Mouse (Mus musculus) liver, embryonic 11.5 days (tissue): ENCODE measurements at regions not wholly inside any gene's neighbourhood (a gene's known extent, or its start where the extent isn't known, plus 50 kb on each side); places are given as distances from the start of the nearest gene placed in this dataset.

Experiments
- ATAC-seq: fragments of 200-750 bp; cut with Nextera tagmentation; replicated peaks from 2 replicates; pipeline ENCODE4 v1.8.0; 2017; ENCODE audit warnings: moderate number of reproducible peaks, mild to moderate bottlenecking, moderate TSS enrichment, moderate library complexity; ENCODE audit not compliant: low FRiP score
- DNase-seq: peaks from one replicate; pipeline ENCODE4 v3.0.0-alpha.2; 2017; ENCODE audit warnings: low spot score
- H3K27ac ChIP-seq: fragments of 300-500 bp; sonication (generic); 2 replicates; pipeline ENCODE4 v1.5.1; 2014; ENCODE audit warnings: mild to moderate bottlenecking, low read depth, low read length, control low read depth
- H3K27me3 ChIP-seq: fragments of 300-500 bp; sonication (generic); replicated peaks from 2 replicates; pipeline ENCODE4 v1.6.1; 2014; ENCODE audit warnings: low read length, mixed read lengths; ENCODE audit not compliant: control insufficient read depth, insufficient read depth
- H3K36me3 ChIP-seq: fragments of 300-500 bp; sonication (generic); 2 replicates; pipeline ENCODE4 v1.6.1; 2014; ENCODE audit warnings: mild to moderate bottlenecking, low read length, moderate library complexity, mixed read lengths; ENCODE audit not compliant: control insufficient read depth, insufficient read depth
- H3K4me1 ChIP-seq: fragments of 300-500 bp; sonication (generic); replicated peaks from 2 replicates; pipeline ENCODE4 v1.6.1; 2014; ENCODE audit warnings: low read length, mixed read lengths; ENCODE audit not compliant: control insufficient read depth, insufficient read depth
- H3K4me2 ChIP-seq: fragments of 300-500 bp; sonication (generic); 2 replicates; pipeline ENCODE4 v1.6.1; 2014; ENCODE audit warnings: mild to moderate bottlenecking, control low read depth, moderate library complexity
- H3K4me3 ChIP-seq: fragments of 300-500 bp; sonication (generic); 2 replicates; pipeline ENCODE4 v1.5.1; 2014; ENCODE audit warnings: low read depth, low read length, control low read depth
- H3K9ac ChIP-seq: fragments of 300-500 bp; sonication (generic); 2 replicates; pipeline ENCODE4 v1.6.1; 2014; ENCODE audit warnings: low read depth, low read length, control low read depth
- H3K9me3 ChIP-seq: fragments of 300-500 bp; sonication (generic); 2 replicates; pipeline ENCODE4 v1.6.1; 2016; ENCODE audit warnings: low read length, inconsistent platforms, mixed read lengths; ENCODE audit not compliant: control insufficient read depth
- WGBS: fragments of 180-500 bp; shearing (Covaris S2); extraction: QIAGEN DNeasy Blood & Tissue Kit; methylation state at CpG from one replicate; pipeline ENCODE4 v1.1.7; 2014; 5-methylcytosine and 5-hydroxymethylcytosine counted together

DNA sequence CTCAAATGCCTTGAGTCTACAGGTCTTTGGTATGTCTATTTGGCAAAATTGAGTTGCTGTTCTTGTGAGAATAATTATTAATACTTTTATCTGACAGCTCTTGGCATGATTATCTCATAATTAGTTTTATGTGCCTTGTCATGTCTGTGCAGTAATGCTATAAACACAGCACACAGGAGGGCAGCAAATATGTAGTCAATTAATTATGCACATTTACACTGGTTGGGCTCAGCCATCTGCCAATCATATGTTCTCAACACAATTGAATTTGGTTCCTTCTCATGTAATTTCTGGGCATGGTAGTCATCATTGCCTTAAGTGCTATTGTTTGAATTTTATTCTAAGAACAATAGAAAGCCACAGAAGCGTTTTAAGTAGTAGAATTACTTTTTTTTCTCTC, 1650.7 kb upstream of the Tenm2 start:
- no peaks in the 10 kb centered on the region for H3K4me1 ChIP-seq
- DNase-seq (no peak), ATAC-seq (no peak)
- H3K9me3 ChIP-seq: no peaks in the 10 kb centered on the region
- no peak overlapping the region for H3K4me3 ChIP-seq
- H3K27me3 ChIP-seq: no peaks in the 10 kb centered on the region
- no peak overlapping the region for H3K27ac ChIP-seq
- H3K36me3 ChIP-seq: no peaks in the 10 kb centered on the region
- H3K9ac ChIP-seq: no peak overlapping the region
- H3K4me2 ChIP-seq: no peak overlapping the region
- WGBS: 48% methylated on average over 1 of the region's 1 CpGs

DNA sequence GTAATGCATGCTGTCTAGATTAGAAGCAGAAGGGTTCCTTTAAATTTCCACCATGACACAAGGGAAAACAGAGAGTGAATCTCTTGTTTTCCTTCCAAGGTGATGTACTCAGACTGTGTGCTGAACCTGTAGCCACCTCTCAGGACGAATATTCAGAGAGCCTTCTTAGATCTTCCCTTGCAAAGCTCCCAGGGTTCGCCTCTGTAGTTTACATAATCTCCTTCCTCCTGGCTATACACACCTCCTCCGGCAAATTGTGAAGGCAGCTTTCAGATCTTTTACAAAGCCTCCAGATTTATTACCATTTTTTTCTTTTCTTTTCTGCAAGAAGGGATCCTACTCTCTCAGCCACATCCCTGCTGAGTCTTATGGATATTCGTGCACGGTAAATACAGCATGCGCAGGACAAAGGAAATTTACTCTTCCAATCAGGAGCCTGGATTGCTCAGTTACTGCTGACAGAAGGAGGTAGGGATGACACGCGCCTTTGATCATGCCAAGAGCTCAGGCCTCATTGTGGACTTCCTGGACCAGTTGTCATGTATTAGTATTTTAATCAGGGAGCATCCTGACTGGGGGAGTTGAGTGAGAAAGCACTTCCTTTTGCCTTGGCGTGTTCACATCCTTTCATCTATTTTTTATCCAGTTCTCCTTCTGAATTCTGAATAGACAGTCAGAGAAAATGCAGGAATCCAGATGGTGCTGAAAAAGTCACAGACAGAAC, 1626.0 kb upstream of the Tenm2 start:
- no peak overlapping the region for H3K4me2 ChIP-seq
- no peaks in the 10 kb centered on the region for H3K4me1 ChIP-seq
- H3K9ac ChIP-seq: no peak overlapping the region
- no peaks in the 10 kb centered on the region for H3K9me3 ChIP-seq
- H3K27ac ChIP-seq: no peak overlapping the region
- H3K27me3 ChIP-seq: no peaks in the 10 kb centered on the region
- WGBS: 30% methylated on average over 9 of the region's 9 CpGs
- DNase-seq (no peak), ATAC-seq (no peak)
- no peak overlapping the region for H3K4me3 ChIP-seq
- no peaks in the 10 kb centered on the region for H3K36me3 ChIP-seq

DNA sequence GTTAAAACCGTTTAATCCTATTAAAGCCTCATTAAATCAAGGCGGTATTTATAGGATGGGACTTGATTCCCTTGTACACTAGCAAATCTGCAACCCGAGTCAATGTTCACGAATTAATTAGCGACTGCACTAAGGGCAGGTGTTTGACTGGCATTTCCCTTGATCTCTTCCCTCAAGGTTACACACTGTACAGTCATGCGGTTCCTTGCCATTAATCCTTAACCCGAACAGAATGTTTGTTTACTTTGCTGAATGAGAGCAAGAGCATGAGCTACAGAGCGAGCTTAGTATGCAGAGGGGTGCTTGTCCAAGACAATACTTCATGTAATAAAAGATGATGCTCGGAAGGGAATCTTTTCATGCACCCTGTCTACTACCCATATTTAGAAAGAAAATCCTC, 1620.9 kb upstream of the Tenm2 start:
- no peak for ATAC-seq
- H3K4me2 ChIP-seq: no peak overlapping the region
- WGBS: 71% methylated on average over 9 of the region's 9 CpGs
- no peaks in the 10 kb centered on the region for H3K9me3 ChIP-seq
- no peaks in the 10 kb centered on the region for H3K27me3 ChIP-seq
- no peaks in the 10 kb centered on the region for H3K36me3 ChIP-seq
- no peak for DNase-seq
- no peak overlapping the region for H3K27ac ChIP-seq
- H3K4me1 ChIP-seq: no peaks in the 10 kb centered on the region
- H3K4me3 ChIP-seq: no peak overlapping the region
- no peak overlapping the region for H3K9ac ChIP-seq

DNA sequence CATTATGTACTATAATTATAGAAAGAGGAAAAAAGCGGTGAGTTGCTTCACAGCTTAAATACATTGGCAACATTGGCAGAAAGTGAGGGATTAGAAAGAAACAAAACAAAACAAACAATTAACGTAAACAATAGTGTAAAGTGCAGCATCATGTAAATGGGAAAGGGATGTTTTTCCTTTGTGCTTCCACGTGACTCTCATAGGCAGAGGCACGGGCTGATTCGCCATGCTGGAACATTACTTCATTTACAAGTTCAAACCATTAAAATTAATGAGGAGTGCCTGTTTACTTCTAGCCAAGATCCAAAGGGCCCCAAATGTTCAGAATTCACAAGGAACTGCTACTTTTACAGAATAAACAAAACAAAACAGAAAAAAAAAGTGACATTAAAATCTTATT, 1593.4 kb upstream of the Tenm2 start:
- Histone ChIP-seq H3K36me3 (no peaks in the 10 kb centered on the region), H3K4me1 (no peaks in the 10 kb centered on the region), H3K4me2 (no peak overlapping the region), H3K9me3 (no peaks in the 10 kb centered on the region), H3K4me3 (no peak overlapping the region), H3K27me3 (no peaks in the 10 kb centered on the region), H3K27ac (no peak overlapping the region), H3K9ac (no peak overlapping the region)
- ATAC-seq (no peak), DNase-seq (no peak)
- 75% methylated on average over 5 of the region's 5 CpGs for WGBS

DNA sequence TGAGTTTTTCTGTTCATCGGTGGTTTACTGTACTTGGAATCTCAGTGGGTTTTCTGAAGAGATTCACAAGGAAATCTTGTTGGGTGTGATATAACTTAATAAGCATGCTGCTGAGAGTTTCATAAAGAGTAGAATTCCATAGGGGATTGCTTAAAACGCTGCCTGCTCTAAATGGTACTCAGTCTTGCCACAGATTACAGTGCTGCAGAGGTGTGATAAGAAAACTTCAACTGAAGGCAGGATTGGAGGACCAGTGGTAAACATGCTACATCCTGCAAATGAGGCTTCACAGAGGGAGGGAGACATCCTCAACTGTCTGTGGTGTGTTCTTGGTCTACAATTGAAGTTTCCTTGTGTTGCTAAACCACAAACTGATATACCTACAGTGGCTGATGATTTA, 1592.6 kb upstream of the Tenm2 start:
- H3K27ac ChIP-seq: no peak overlapping the region
- WGBS: 59% methylated on average over 2 of the region's 2 CpGs

DNA sequence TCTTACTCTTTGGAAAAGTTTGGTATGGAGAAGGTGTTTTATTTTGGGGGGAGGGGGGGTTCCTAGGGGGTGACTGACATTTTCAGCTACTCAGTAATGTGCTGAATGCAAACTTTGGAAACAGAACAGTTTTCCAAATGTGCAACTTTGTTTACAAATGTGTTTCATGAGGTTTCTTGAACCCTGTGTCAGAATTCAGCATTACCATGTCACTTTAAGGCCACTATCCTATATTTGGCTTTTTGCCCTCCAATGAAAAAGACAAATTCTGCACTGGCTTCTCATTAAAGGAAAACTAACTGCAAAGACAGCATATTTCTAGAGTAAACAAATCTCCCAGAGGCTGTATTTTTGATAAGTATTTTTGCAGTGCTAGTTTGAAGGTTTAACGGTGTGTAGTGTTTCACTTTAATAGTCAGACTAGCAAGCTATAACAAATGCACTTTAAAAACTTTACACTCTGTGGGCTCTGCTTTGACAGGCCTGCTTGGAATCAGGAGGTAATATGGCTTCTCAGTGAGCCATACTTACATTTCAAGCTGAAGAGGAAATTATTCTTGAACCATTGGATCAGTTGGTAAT, 1589.5 kb upstream of the Tenm2 start:
- no peak overlapping the region for H3K27ac ChIP-seq
- H3K4me3 ChIP-seq: no peak overlapping the region
- H3K4me1 ChIP-seq: no peaks in the 10 kb centered on the region
- ATAC-seq (no peak), DNase-seq (no peak)
- H3K27me3 ChIP-seq: no peaks in the 10 kb centered on the region
- WGBS: 75% methylated on average over 1 of the region's 1 CpGs
- H3K9ac ChIP-seq: no peak overlapping the region
- H3K36me3 ChIP-seq: no peaks in the 10 kb centered on the region
- no peak overlapping the region for H3K4me2 ChIP-seq
- no peaks in the 10 kb centered on the region for H3K9me3 ChIP-seq

More for the DNA sequence above, 1592.6 kb upstream of the Tenm2 start:
- ATAC-seq: no peak
- DNase-seq: no peak
- Histone ChIP-seq H3K4me3 (no peak overlapping the region), H3K27me3 (no peaks in the 10 kb centered on the region), H3K4me2 (no peak overlapping the region), H3K36me3 (no peaks in the 10 kb centered on the region), H3K9me3 (no peaks in the 10 kb centered on the region), H3K4me1 (no peaks in the 10 kb centered on the region), H3K9ac (no peak overlapping the region)

DNA sequence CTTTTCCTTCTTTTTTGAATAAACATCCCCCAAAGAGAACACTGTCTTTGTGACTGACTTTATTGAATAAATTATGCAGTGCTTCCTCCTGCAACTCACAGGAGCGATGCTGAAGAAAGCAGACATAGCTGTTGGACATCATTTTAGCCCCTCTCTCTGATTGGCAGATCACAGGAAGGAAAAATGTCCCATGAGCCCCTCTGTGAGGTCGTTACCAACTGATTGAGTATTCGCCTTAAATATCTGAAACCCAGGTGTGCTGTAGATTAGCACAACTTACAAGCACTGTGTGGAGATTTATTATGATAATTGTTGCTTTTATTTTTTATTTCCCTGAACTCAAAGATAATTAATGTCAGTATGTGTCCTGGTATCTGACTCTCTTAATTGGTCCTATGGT, 1582.4 kb upstream of the Tenm2 start:
- Histone ChIP-seq H3K9me3 (no peaks in the 10 kb centered on the region), H3K36me3 (no peaks in the 10 kb centered on the region)

DNA sequence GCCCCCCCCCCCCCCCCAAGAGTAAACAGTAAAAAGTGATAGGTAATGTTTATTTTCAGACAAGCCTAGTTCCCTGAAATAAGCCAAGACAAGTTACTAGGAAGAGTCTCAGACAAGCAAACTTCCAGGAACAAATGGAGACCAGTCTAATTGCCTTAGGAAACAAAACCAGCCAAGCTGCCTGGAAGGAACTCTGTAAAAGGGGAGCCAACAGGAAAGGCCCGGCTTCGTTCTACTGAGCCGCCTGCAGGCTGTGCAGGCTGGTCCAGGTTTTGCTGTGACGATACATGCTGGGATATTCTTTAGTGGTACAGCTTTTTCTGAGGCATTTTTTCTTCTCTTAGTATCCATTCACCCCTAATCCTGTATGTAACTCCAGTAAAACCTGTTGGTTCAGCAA, 1547.8 kb upstream of the Tenm2 start:
- no peaks in the 10 kb centered on the region for H3K4me1 ChIP-seq
- no peaks in the 10 kb centered on the region for H3K36me3 ChIP-seq
- H3K4me2 ChIP-seq: no peak overlapping the region
- no peaks in the 10 kb centered on the region for H3K27me3 ChIP-seq
- DNase-seq (no peak), ATAC-seq (no peak)
- no peak overlapping the region for H3K4me3 ChIP-seq
- 69% methylated on average over 4 of the region's 4 CpGs for WGBS
- H3K9me3 ChIP-seq: no peaks in the 10 kb centered on the region
- no peak overlapping the region for H3K9ac ChIP-seq
- no peak overlapping the region for H3K27ac ChIP-seq

More for the DNA sequence above, 1582.4 kb upstream of the Tenm2 start:
- no peak overlapping the region for H3K4me2 ChIP-seq
- no peaks in the 10 kb centered on the region for H3K27me3 ChIP-seq
- no peak overlapping the region for H3K27ac ChIP-seq
- 70% methylated on average over 3 of the region's 3 CpGs for whole genome bisulfite sequencing
- DNase-seq (no peak), ATAC-seq (no peak)
- H3K4me1 ChIP-seq: no peaks in the 10 kb centered on the region
- H3K9ac ChIP-seq: no peak overlapping the region
- H3K4me3 ChIP-seq: no peak overlapping the region

DNA sequence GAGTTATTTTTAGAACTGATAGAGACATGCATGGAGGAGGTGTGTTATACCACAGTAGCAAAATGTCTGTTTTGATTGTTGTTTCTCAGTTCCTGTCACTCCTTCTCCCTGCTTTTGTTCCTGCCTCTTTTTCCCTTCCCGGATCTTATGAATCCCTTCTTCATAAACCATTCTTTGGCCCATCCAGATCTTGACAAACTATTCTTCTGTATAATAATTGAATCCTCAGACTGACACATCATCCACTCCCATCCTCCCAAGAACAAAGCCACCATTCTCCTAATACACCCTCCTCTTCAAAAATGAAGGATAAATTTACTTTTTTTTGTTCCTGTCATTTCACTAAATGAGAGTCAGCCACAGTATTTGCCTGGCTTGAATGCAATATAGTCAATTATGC, 1543.8 kb upstream of the Tenm2 start:
- no peak overlapping the region for H3K9ac ChIP-seq
- H3K9me3 ChIP-seq: no peaks in the 10 kb centered on the region
- DNase-seq (no peak), ATAC-seq (no peak)
- no peaks in the 10 kb centered on the region for H3K4me1 ChIP-seq
- H3K4me3 ChIP-seq: no peak overlapping the region
- WGBS: 87% methylated on average over 1 of the region's 1 CpGs
- no peak overlapping the region for H3K27ac ChIP-seq
- no peaks in the 10 kb centered on the region for H3K27me3 ChIP-seq
- no peaks in the 10 kb centered on the region for H3K36me3 ChIP-seq
- H3K4me2 ChIP-seq: no peak overlapping the region
